Mouse (Mus musculus): ENCODE measurements at regions not wholly inside any gene's neighbourhood (a gene's known extent, or its start where the extent isn't known, plus 50 kb on each side); places are given as distances from the start of the nearest gene placed in this dataset.

DNA sequence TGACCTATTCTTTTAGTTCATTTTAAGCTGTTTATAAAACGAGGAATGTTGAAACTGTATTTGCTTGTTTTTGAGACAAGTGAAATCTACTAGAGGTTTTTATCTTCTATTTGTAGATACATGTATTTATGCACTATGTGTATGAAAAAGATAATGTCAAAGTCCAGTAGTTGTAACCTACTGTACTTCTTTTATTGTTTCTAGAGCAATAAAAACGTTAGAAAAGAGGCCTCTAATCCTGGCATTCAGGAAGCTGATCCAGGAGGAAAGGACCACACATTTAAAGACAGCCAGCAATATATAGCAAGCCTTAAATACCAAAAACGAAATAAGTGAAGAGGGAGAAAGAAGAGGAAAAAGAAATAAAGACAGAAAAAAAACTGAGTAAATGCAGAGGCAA, 1209.8 kb downstream of the Olfm4 start:
- DNase-seq = no peak
- intact Hi-C loops (cut with DNase I) = no loop called here

DNA sequence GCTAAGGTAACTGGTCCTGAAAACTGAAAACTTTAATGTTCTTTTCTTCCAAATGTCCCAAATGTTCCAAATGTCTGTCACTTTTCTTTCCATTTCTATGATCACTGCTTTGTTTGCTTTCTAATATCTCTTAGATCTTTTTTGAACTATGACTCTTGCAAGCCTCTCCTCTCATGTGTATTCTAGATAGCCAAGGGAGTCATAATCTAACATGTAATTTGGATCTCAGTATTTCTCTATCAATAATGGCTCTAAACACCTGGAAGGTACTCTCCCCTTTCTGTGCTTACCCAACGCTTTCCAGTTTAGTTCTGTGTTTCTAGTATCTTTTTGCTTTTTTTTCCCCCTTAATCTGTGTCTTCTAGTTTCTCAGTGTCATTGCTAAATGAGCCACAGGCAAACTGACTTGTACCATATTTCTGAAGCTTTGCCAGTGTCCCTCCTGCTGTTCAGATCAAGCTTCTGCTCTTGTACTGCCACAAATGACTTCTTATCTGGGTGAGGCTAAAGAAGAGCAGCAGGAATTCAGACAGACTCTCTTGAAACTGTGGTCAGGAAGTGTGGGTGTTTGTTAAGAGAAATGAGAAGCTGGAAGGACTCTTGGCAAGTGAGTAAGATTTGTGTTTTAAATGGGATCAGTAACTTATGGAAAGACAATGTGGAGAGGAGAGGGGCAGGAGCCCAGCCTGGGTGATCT, 1211.9 kb downstream of the Olfm4 start:
- DNase-seq = peak; percentile 1
- intact Hi-C loops (cut with DNase I) = no loop called here

Data from left cerebral cortex, postnatal 4 days (tissue).